Mouse (Mus musculus) cerebellum, adult 11 months (tissue): ENCODE results near the gene Mok.
"Not testable (repeated sequence)": the region's sequence is repeated elsewhere in the genome, so short reads cannot be mapped to it uniquely, and the experiment has no call there.

Source experiments
- DNase-seq: peaks from one replicate; pipeline ENCODE4 v3.0.0; 2022

Gene Mok

DNA sequence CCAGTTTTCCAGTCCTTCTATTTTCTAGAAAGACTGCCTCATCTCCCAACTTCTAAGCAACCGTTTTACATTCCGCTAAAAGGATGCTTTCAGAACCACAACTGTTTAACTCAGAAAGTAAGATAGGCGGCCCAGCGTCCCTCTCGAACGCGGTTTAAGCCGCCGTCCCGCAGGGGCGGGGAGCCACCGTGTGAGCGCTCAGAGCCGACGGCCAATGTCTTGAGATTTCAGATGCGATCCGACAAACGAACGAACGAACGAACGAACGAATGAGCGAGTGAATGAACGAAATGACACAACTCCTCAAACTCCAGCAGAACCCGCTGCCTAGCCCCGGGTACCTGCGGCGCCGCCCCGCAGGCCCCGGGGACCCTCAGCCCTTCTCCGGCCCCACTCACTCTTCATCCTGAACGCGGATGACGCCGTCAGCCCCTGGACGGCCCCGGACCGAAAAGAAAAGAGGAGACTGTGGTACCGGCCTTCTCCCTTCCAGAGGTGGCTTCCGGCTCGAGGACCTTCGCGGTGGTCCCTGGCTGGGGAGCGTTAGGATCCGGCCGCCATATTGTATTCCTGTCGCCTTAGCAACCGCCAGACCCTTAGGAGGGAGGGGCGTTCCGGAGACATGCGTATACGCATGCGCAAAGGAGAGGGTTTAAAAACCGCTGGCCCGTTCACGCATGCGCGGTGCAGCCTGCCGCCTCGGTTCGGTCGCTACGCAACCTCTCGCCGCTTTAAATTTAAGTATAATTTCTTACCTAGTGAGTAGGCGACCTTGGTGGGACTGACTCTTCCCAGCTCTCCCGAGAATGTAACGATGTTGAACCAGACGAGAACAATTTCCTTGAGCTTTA lies at the start of gene Mok:
Gene Mok (minus strand): TSS at position 592 of the 851 bp plus-strand sequence.
- DNase-seq: peak; percentile 96

DNA sequence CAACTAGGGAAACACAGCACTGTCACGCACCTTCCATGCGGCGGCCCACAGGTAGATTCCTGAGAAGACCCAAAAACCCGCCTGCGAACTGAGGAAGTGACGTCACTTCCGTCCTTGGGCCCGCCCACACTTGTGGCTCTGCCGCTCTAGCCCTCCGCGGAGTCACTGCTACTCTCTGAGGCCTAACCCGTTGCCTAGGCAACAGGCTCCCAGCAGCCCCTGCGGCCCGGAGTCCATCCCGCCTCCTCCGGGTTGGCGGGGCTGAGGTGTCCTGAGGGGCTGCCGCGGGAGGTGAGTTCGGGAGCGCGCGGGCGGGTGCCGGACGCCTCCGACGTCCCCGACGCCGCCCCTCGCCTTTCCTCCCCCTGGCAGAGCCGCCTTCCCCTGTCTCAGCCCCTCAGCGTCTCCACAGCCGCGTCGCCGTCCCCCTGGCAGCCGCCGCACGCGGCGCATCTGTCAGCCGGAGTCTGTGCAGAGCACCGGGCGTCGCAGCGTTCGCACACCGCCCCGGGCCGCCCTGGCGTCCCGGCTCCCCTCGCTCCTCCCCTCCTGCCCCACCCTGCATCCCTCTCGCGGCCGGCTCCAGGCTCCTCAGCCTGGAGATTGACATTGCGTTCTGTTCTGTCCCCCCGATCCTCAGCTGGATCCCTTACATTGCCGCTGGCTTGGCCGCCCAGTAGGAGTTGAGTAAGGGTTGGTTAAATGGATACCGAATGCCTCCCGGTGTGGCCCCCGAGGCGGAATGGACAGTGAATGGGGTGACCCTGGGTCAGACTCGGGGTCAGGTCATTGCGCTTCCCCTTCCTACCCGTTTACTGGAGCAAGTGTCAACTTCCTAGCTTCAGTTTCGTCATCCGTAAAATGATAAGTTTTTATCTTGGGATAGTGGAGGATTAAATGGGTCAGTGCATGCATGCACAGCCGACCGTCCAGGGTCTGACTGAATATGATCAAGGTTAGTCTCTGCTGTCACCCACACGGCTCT lies 48.6 kb upstream of the Mok start, which contains the start of the genes Cinp and Tecpr2:
Gene Cinp (minus strand): TSS at position 110 of the 985 bp plus-strand sequence.
Gene Tecpr2 (plus strand): TSS at position 229 of the 985 bp plus-strand sequence.
- peak; percentile 95 for DNase-seq

DNA sequence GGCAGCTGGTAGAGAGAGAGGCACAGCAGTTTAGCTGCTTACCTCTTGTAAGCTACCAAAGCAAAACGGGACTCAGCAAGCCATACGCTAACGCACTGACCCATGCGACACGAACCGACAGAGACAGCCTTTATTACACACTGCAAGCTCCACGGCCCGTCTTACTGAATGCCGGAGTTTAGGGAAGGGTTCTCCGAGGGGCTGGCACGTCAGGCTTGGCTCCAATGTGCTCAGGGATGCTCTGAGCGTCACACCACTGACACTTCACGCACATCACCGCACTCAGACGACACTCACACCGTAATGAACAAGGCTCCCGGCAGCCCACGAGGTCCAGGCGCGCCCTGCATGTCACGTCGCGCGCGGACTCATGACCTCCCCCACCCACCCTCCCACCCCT lies 47.9 kb upstream of the Mok start:
- DNase-seq: no peak

DNA sequence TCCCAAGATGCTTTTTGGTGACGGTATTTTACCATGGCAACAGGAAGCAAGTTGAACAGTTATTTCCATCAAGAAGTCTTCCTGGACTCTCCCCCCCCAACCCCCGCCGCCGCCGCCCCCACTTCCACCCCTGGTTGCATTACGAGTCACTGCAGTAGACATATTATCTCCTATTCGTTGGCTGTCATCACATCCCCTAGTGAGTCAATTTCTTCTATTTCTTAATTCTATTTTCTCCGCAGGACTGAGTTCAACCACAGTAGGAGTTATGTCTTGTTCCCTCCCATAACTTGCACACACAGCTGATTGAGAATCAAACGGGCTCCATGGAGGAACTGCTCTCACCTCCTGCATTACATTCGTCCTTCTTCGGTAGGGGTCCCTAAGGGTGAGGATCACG lies 47.4 kb upstream of the Mok start:
- no peak for DNase-seq

DNA sequence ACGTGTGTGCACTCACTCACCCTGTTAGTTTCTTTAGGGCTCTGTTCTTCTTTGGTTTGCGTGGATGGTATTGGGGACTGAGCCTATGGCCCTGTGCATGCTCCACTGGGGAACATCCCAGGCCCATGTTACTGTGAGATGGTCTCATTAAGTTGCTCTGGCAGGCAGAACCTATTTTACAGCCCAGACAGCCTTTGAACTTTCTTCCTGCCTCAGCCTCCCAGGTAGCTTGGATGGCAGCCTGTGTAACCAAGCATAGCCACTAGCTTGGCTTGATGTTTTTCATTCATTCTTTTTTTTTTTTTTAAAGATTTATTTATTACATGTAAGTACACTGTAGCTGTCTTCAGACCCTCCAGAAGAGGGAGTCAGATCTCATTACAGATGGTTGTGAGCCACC lies 44.5 kb upstream of the Mok start:
- DNase-seq: no peak

- no peak for DNase-seq
Measured at GRCm38 (mm10) chr12:110882291-110882690, 41.6 kb upstream of the Mok start.

DNA sequence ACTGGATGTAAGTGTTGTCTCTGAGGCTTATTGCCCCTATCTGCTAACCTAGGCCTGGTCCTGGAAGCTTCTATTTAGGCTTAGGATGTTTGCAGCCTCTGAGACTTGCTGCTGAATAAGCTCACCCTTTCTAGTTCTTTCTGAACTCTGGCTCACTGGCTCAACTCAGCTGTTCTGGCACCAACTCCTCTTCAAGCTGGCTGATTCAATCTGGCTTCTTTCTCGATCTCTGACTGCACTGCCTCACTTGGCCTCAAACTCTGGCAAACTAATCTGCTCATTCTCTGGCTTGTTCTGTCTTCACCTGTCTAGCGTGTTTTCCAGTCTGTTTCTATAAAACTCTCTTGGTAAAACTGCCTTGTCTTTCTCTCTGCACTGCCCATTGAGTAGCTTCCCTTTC lies 34.6 kb upstream of the Mok start:
- DNase-seq: no peak

GRCm38 (mm10) chr12:110871247-110871646 lies 30.5 kb upstream of the Mok start:
- DNase-seq: no peak

GRCm38 (mm10) chr12:110870107-110870506 lies 29.4 kb upstream of the Mok start:
- DNase-seq: no peak

- no peak for DNase-seq
Measured at GRCm38 (mm10) chr12:110865989-110866388, 25.2 kb upstream of the Mok start.

GRCm38 (mm10) chr12:110865571-110865970 lies 24.8 kb upstream of the Mok start:
- DNase-seq: no peak

DNA sequence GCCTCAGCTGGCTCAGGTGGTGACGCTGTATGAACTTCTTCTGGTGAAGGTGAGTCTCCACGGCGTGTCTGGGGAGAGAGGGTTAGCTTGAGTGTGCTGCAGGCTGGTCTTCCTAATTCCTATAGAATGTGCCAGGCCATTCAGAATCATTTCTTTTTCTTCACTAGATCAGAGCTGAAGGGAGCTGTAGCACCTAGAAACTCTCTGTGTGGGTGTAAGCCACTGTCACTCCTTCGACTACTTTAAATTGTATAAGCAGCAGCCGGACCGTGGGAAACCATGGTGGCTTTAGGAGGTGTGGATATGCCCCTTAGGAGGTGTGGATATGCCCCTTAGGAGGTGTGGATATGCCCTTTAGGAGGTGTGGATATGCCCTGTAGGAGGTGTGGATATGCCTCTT lies 23.3 kb upstream of the Mok start:
- no peak for DNase-seq

GRCm38 (mm10) chr12:110861256-110861655 lies 20.5 kb upstream of the Mok start:
- no peak for DNase-seq

GRCm38 (mm10) chr12:110860293-110860692 lies 19.6 kb upstream of the Mok start:
- DNase-seq: no peak

DNA sequence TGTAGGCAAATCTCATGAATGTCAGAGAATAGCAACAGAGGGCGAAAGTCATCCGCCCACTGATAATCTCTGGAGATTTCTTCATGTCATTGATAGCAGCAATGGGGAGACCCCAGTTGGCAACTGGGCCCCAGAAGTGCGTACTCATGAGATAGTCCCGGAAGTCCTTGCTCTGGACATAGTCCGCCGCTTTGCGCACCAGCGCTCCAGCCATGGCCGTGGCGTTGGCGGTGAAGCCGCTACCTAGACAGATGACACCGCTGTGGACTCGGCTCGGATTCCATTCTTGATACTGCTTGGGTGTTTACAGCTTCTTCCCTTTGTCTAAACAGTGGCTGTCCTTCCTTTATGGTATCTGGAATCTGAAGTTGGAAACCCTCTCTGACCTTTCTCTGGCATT lies 17.9 kb upstream of the Mok start:
- DNase-seq: not testable (repeated sequence)

DNA sequence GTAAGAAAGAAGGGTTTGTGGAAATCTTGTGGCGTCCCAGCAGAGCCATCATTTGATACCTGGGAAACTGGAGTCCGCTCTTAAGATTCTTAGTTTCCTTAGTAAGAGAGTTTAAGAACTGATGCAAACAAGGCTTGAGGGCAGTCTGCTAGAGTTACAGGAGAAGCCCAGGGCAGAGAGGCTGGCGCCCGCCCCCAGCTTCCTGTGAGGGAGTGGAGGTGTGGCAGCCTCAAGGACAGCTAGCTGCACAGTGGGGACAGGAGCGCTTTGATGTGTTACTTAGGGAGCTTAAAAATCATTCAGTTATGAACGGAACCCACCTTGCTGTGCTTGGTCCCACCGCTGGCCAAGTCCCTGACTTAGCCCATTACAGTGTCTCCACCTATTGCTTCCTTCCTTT lies 16.5 kb upstream of the Mok start:
- no peak for DNase-seq

GRCm38 (mm10) chr12:110854786-110855737 lies 14.3 kb upstream of the Mok start:
- DNase-seq: no peak

DNA sequence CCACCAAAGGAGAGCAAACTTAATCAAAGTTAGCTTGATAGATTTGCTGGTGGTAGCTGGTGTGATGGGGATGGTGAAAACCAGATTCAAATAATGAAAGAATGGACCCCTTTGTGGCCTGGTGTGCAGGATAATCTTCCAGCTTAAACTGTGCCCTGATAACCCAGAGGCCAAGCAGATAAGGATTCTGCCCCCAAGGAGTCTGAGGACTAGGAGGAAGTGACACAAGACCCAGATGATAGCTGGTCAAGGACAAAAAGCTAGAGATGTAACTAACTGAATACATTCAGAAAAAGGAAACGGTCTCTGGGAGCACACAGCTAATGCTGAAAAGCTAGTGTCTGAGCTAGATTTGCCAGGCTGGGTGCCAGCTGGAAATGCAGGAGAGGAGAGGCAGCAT lies 11.2 kb upstream of the Mok start:
- no peak for DNase-seq

- no peak for DNase-seq
Measured at GRCm38 (mm10) chr12:110851414-110851813, 10.7 kb upstream of the Mok start.

DNA sequence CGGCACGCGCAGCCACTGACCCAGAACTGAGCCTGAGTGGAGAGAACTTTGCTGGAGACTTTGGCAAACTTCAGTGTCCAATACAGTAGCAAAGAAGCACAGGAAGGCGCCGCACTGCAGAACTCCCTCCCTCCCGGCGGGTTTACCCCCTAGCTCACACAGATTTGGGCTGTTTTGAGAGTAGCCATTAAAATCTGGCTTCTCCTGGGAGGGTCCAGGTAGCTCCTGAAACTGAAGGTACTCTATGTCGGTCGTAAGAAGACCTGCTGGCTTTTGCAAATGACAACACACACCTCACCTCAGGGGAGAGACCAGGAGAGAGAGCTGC lies 10.2 kb upstream of the Mok start:
- no peak for DNase-seq

DNA sequence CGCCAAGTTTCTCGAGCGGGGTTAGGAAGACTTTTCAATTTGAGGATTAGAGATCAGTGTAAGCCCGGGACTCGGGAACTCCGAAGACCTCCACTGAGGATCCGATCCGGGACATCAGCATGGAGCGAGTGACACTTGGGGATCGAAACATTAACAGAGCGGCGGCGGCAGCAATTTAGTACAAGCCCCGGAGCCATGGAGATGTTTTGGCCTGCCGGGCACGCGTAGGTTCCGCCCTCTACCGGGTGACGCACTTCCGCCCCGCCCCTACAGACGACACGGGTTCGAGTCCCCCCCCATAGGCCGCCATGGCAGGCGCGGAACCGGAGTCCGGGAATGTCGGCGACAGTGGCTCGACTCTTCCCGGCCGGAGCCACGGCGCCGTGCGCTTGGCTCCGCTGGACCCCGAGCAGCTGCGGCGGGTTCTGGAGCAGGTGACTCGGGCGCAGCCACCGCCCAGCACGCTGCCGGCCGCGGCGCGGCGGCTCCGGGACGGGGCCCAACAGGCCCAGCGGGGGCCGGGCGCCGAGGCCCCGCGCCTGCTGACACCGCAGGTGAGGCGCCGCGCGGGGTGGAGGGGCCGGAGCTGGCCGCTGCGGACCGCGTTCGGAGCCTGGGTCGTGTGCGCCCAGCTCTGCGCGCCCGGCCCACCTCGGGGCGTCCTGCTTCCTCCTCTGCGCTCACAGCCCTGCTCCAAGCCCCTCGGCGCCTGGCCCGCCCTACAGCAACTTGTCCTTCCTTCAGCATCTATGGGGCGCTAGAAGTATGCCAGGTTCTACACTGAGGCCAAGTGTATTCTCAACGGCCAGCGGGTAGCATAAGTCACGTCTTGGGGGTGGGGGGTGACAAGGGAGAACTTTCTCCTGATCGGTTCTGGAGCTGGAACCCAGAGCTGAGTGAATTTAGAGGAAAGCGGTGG lies 9.5 kb upstream of the Mok start, which contains the start of gene Zfp839:
Gene Zfp839 (plus strand): TSS at position 244 of the 919 bp plus-strand sequence.
- DNase-seq: peak; percentile 86
